Mouse (Mus musculus) embryo, embryonic 11.5 days (tissue): ENCODE data around the gene Traf2.

Experiments used
- DNase-seq: peaks from one replicate; pipeline ENCODE4 v3.0.0-alpha.2; 2012; ENCODE audit warnings: low read depth, low spot score

Traf2 gene

GRCm38 (mm10) chr2:25546811-25547491, at the start of gene Traf2:
Gene Traf2, minus strand, starts transcription at chr2:25546940.
- peak; percentile 96 for DNase-seq

- no peak for DNase-seq
Observed at GRCm38 (mm10) chr2:25591863-25592262, 45.1 kb upstream of the Traf2 start.

- no peak for DNase-seq
Observed at GRCm38 (mm10) chr2:25588227-25588907, 41.6 kb upstream of the Traf2 start.

- DNase-seq = no peak
Observed at GRCm38 (mm10) chr2:25587290-25587689, 40.5 kb upstream of the Traf2 start.

GRCm38 (mm10) chr2:25585601-25586000, 38.9 kb upstream of the Traf2 start:
- no peak for DNase-seq

GRCm38 (mm10) chr2:25584856-25585255, 38.1 kb upstream of the Traf2 start:
- DNase-seq = no peak

- no peak for DNase-seq
Observed at GRCm38 (mm10) chr2:25584152-25584551, 37.4 kb upstream of the Traf2 start.

GRCm38 (mm10) chr2:25583571-25583970, 36.8 kb upstream of the Traf2 start:
- DNase-seq = no peak

GRCm38 (mm10) chr2:25583120-25583481, 36.4 kb upstream of the Traf2 start:
- no peak for DNase-seq

GRCm38 (mm10) chr2:25582466-25583119, 35.9 kb upstream of the Traf2 start:
- DNase-seq = no peak

GRCm38 (mm10) chr2:25581901-25582301, 35.2 kb upstream of the Traf2 start:
- no peak for DNase-seq

GRCm38 (mm10) chr2:25581294-25581864, 34.6 kb upstream of the Traf2 start, which contains the start of gene Ajm1:
Gene Ajm1, minus strand, starts transcription at chr2:25581757.
- peak; percentile 56 for DNase-seq

- DNase-seq = no peak
Observed at GRCm38 (mm10) chr2:25580621-25581101, 33.9 kb upstream of the Traf2 start.

GRCm38 (mm10) chr2:25579737-25580460, 33.2 kb upstream of the Traf2 start:
- DNase-seq = no peak

GRCm38 (mm10) chr2:25578796-25579736, 32.3 kb upstream of the Traf2 start:
- DNase-seq = no peak

GRCm38 (mm10) chr2:25577951-25578795, 31.4 kb upstream of the Traf2 start:
- no peak for DNase-seq

GRCm38 (mm10) chr2:25576965-25577891, 30.5 kb upstream of the Traf2 start:
- no peak for DNase-seq
